Mouse (Mus musculus): ENCODE measurements around the gene Atp13a3. TPM values are rescaled to one million over a fixed set of nuclear protein-coding genes. Genes with fewer than 3 reads are reported as not detected.

Gene Atp13a3
- 81.6 TPM for polyA plus RNA-seq (2017; shearing (Covaris generic))

GRCm38 (mm10) chr16:30405925-30406670 lies at the start of gene Atp13a3:
TSS of gene Atp13a3 (minus strand) at chr16:30405975.

GRCm38 (mm10) chr16:30310647-30311046 lies 95.1 kb downstream of the Atp13a3 start, which contains the start of gene Gp5:
TSS of gene Gp5 (minus strand) at chr16:30310779.

GRCm38 (mm10) chr16:30282844-30283495 lies 122.8 kb downstream of the Atp13a3 start, which contains the start of gene Lrrc15:
TSS of gene Lrrc15 (minus strand) at chr16:30283256.

GRCm38 (mm10) chr16:30267359-30267758 lies 138.4 kb downstream of the Atp13a3 start, which contains the start of gene Cpn2:
TSS of gene Cpn2 (minus strand) at chr16:30267499.

Other genes starting within 250 kb of the Atp13a3 start
- gene Cpn2, start 138.5 kb downstream of the Atp13a3 start, polyA plus RNA-seq (2017; shearing (Covaris generic)) = not detected
- gene Lrrc15, start 122.7 kb downstream of the Atp13a3 start, polyA plus RNA-seq (2017; shearing (Covaris generic)) = not detected
- not detected for gene Gp5, start 95.2 kb downstream of the Atp13a3 start, polyA plus RNA-seq (2017; shearing (Covaris generic))
- gene Tmem44, start 144.9 kb upstream of the Atp13a3 start, polyA plus RNA-seq (2017; shearing (Covaris generic)) = not detected
- 84.6 TPM for gene Lsg1, start 181.6 kb upstream of the Atp13a3 start, polyA plus RNA-seq (2017; shearing (Covaris generic))
- gene Fam43a, start 193.7 kb upstream of the Atp13a3 start, polyA plus RNA-seq (2017; shearing (Covaris generic)) = 0.22 TPM